Mouse (Mus musculus) E14TG2a.4 (cell line): ENCODE results near the gene Nckipsd.

ENCODE experiments used
- H3K27me3 ChIP-seq: 2 replicates; pipeline ENCODE4 v1.6.1; 2014; ENCODE audit warnings: low read length, control low read depth; ENCODE audit not compliant: insufficient read depth
- H3K36me3 ChIP-seq: 2 replicates; pipeline ENCODE4 v1.6.1; 2014; ENCODE audit warnings: low read length, control low read depth; ENCODE audit not compliant: insufficient read depth
- H3K4me1 ChIP-seq: replicated peaks from 2 replicates; pipeline ENCODE4 v1.6.1; 2014; ENCODE audit warnings: low read depth, low read length, control low read depth
- H3K4me3 ChIP-seq: replicated peaks from 2 replicates; pipeline ENCODE4 v1.5.1; 2014; ENCODE audit warnings: mild to moderate bottlenecking, low read length
- H3K9me3 ChIP-seq: 2 replicates; pipeline ENCODE4 v1.6.1; 2014; ENCODE audit warnings: low read length, control low read depth
- CTCF ChIP-seq: conservative IDR thresholded peaks from 2 replicates; pipeline ENCODE4 v1.5.1; 2014; ENCODE audit warnings: low read length
- NANOG ChIP-seq: IDR thresholded peaks from 2 replicates; pipeline ENCODE4 v1.6.1; 2014; ENCODE audit warnings: borderline replicate concordance, low read length, mixed read lengths
- POU5F1 ChIP-seq: IDR thresholded peaks from 2 replicates; pipeline ENCODE4 v1.6.1; 2014; ENCODE audit warnings: low read length, borderline replicate concordance

Nckipsd gene

GRCm38 (mm10) chr9:108808163-108808665 is at the start of gene Nckipsd:
Nckipsd (plus strand) TSS chr9:108808368.
- H3K9me3 ChIP-seq, result no peaks in the 10 kb centered on the region
- H3K4me1 ChIP-seq, result peaks cover 64% of the 10 kb centered on the region
- H3K4me3 ChIP-seq, result peak within 1 kb of the TSS; percentile 90
- no peaks in the 10 kb centered on the region for H3K27me3 ChIP-seq
- TF ChIP-seq CTCF (peak; percentile 33), POU5F1 (no peak), NANOG (no peak)
- H3K36me3 ChIP-seq, result peaks cover 66% of the 10 kb centered on the region

- TF ChIP-seq POU5F1, result no peak
- no peak for TF ChIP-seq NANOG
- no peak for TF ChIP-seq CTCF
- no peaks in the 10 kb centered on the region for H3K36me3 ChIP-seq
- no peaks in the 10 kb centered on the region for H3K27me3 ChIP-seq
- H3K4me3 ChIP-seq, result peak overlapping the region; percentile 59
- peaks cover 46% of the 10 kb centered on the region for H3K4me1 ChIP-seq
- no peaks in the 10 kb centered on the region for H3K9me3 ChIP-seq
These were observed 49.0 kb upstream of the Nckipsd start for GRCm38 (mm10) chr9:108759121-108759520.

GRCm38 (mm10) chr9:108759805-108760204 is 48.4 kb upstream of the Nckipsd start:
- Histone ChIP-seq H3K4me1 (peaks cover 41% of the 10 kb centered on the region), H3K27me3 (no peaks in the 10 kb centered on the region), H3K36me3 (no peaks in the 10 kb centered on the region), H3K4me3 (peak overlapping the region; percentile 59; the same call in 1 of the 2 replicates), H3K9me3 (no peaks in the 10 kb centered on the region)
- peak; percentile 98 for TF ChIP-seq CTCF
- TF ChIP-seq NANOG, result no peak

- TF ChIP-seq NANOG, result no peak
- TF ChIP-seq POU5F1, result no peak
- no peak for TF ChIP-seq CTCF
- Histone ChIP-seq H3K9me3 (no peaks in the 10 kb centered on the region), H3K4me1 (peaks cover 30% of the 10 kb centered on the region), H3K27me3 (no peaks in the 10 kb centered on the region), H3K4me3 (no peak overlapping the region), H3K36me3 (no peaks in the 10 kb centered on the region)
These were observed 46.6 kb upstream of the Nckipsd start for GRCm38 (mm10) chr9:108761561-108761960.

- Histone ChIP-seq H3K27me3 (no peaks in the 10 kb centered on the region), H3K9me3 (no peaks in the 10 kb centered on the region), H3K4me1 (peaks cover 9% of the 10 kb centered on the region), H3K4me3 (no peak overlapping the region), H3K36me3 (no peaks in the 10 kb centered on the region)
- TF ChIP-seq CTCF (no peak), NANOG (no peak), POU5F1 (no peak)
These were observed 43.2 kb upstream of the Nckipsd start for GRCm38 (mm10) chr9:108764971-108765370.

GRCm38 (mm10) chr9:108776614-108777013 is 31.6 kb upstream of the Nckipsd start:
- H3K36me3 ChIP-seq, result no peaks in the 10 kb centered on the region
- H3K9me3 ChIP-seq, result no peaks in the 10 kb centered on the region
- H3K4me1 ChIP-seq, result peaks cover 21% of the 10 kb centered on the region
- TF ChIP-seq POU5F1 (no peak), NANOG (no peak)
- no peak overlapping the region for H3K4me3 ChIP-seq
- H3K27me3 ChIP-seq, result 0 out of 2 replicates have a peak, but pooled peaks cover 2% of the 10 kb centered on the region

- TF ChIP-seq NANOG (no peak), POU5F1 (no peak), CTCF (no peak)
- Histone ChIP-seq H3K4me3 (no peak overlapping the region), H3K4me1 (peaks cover 28% of the 10 kb centered on the region), H3K27me3 (no peaks in the 10 kb centered on the region), H3K36me3 (no peaks in the 10 kb centered on the region), H3K9me3 (no peaks in the 10 kb centered on the region)
These were observed 30.9 kb upstream of the Nckipsd start for GRCm38 (mm10) chr9:108777276-108777675.

- Histone ChIP-seq H3K9me3 (no peaks in the 10 kb centered on the region), H3K27me3 (no peaks in the 10 kb centered on the region), H3K4me3 (no peak overlapping the region), H3K36me3 (peaks cover 2% of the 10 kb centered on the region), H3K4me1 (peaks cover 55% of the 10 kb centered on the region)
- no peak for TF ChIP-seq POU5F1
- no peak for TF ChIP-seq CTCF
- no peak for TF ChIP-seq NANOG
These were observed 27.2 kb upstream of the Nckipsd start for GRCm38 (mm10) chr9:108780959-108781358.

- H3K36me3 ChIP-seq, result peaks cover 9% of the 10 kb centered on the region
- H3K4me1 ChIP-seq, result peaks cover 52% of the 10 kb centered on the region
- no peak overlapping the region for H3K4me3 ChIP-seq
- TF ChIP-seq POU5F1, result no peak
- TF ChIP-seq NANOG, result no peak
- TF ChIP-seq CTCF, result no peak
- no peaks in the 10 kb centered on the region for H3K9me3 ChIP-seq
- no peaks in the 10 kb centered on the region for H3K27me3 ChIP-seq
These were observed 26.3 kb upstream of the Nckipsd start for GRCm38 (mm10) chr9:108781891-108782290.
